Mouse (Mus musculus) spleen, adult 2 months (tissue): ENCODE results near the gene Npnt. TPM values are rescaled to one million over a fixed set of nuclear protein-coding genes. Genes with fewer than 3 reads are reported as not detected.

Experiments
- DNase-seq, 2 experiments: peaks; one replicate each; pipeline versions ENCODE4 v3.0.0 to v3.0.0-alpha.2; 2012 to 2021; ENCODE audit warnings: low spot score in 2 of 2, low read depth in 1 of 2
- H3K27ac ChIP-seq: fragments of 200-500 bp; 2 replicates; pipeline ENCODE4 v1.5.1; 2012; ENCODE audit warnings: low read length, inconsistent platforms; ENCODE audit not compliant: insufficient read depth
- H3K27me3 ChIP-seq: fragments of 200-500 bp; 2 replicates; pipeline ENCODE4 v1.6.1; 2012; ENCODE audit warnings: mild to moderate bottlenecking, moderate library complexity, low read length, inconsistent platforms; ENCODE audit not compliant: control insufficient read depth, insufficient read depth
- H3K36me3 ChIP-seq: fragments of 200-500 bp; 2 replicates; pipeline ENCODE4 v1.6.1; 2012; ENCODE audit warnings: mild to moderate bottlenecking, low read length, inconsistent platforms; ENCODE audit not compliant: control insufficient read depth, insufficient read depth
- H3K4me1 ChIP-seq: fragments of 200-500 bp; 2 replicates; pipeline ENCODE4 v1.6.1; 2011; ENCODE audit warnings: inconsistent platforms; ENCODE audit not compliant: control insufficient read depth, insufficient read depth, insufficient read length
- H3K4me3 ChIP-seq: fragments of 200-500 bp; 2 replicates; pipeline ENCODE4 v1.5.1; 2011; ENCODE audit warnings: mild to moderate bottlenecking, inconsistent platforms; ENCODE audit not compliant: insufficient read depth, insufficient read length; ENCODE audit errors: extremely low read depth
- CTCF ChIP-seq: fragments of 200-500 bp; IDR thresholded peaks from 2 replicates; pipeline ENCODE4 v1.5.1; 2011; ENCODE audit warnings: mild to moderate bottlenecking, inconsistent platforms; ENCODE audit not compliant: insufficient read depth, insufficient read length, insufficient replicate concordance; ENCODE audit errors: extremely low read depth
- POLR2A ChIP-seq: fragments of 200-500 bp; IDR thresholded peaks from 2 replicates; pipeline ENCODE4 v1.6.1; 2011; ENCODE audit warnings: low read depth, low read length, inconsistent platforms
- WGBS: fragments of 180-500 bp; shearing (Covaris S2); methylation state at CpG from one replicate; pipeline ENCODE4 v1.1.7; 2018; 5-methylcytosine and 5-hydroxymethylcytosine counted together
- polyA plus RNA-seq: library from polyadenylated mRNA; depleted of rRNA; stranded (reverse); fragments of >200 nt; gene quantifications from 2 replicates; pipeline ENCODE4 v1.2.3, GENCODE M21; 2012

Npnt gene
- polyA plus RNA-seq, 1 experiment = 42.8 TPM

DNA sequence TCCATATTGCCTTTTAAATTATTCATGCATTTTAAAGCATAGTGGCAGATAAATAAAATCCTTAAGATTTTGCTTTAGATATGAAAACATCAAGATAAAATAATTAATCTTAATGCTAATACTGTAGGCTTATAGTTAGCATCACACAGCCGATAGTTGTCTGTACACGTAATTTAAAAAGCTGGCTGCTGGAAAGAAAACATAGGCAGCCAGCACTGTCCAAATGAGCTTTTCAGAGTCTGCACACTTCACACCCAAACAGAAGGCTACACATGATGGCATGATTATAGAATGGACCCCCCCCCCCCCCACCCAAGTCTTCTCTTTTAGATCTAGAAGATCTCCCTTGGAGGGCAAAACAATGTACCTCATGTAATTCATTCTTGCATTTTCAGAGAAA, 31.9 kb upstream of the Npnt start:
- WGBS = 96% methylated on average over 2 of the region's 2 CpGs
- H3K36me3 ChIP-seq = peaks cover 5% of the 10 kb centered on the region

DNA sequence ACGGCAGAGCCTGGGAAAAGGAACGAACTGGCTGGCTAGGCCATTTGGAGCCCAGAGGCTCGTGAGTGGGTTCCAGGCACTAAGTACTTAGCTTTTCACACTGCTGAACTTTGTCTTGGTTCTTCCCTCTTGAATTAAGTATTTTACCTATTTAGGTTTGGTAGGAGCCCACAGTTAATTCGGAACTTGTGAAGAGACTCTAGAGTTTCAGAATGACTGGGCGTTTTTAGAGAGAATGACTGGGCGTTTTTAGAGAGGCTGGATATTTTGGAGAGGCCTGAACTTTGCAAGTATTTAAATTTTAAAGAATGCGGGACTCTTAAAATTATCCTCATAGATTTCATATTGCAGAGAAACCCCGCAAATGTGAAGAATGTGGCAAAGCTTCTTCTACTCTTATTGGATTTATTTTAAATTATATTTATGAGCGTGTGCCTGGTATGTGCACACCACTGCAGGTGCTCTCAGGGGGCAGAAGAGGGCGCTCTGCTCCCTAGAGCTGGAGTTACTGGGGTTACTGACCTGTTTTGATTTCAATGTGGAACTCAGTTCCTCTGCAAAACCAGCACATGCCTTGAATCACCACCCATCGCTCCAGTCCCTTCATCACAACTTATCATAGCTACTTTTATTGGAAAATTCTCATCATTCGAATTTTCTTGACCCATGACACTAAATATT, 29.8 kb upstream of the Npnt start:
- Histone ChIP-seq H3K36me3 (peaks cover 5% of the 10 kb centered on the region), H3K27ac (no peak overlapping the region), H3K4me3 (no peak overlapping the region), H3K4me1 (no peaks in the 10 kb centered on the region), H3K27me3 (no peaks in the 10 kb centered on the region)
- 95% methylated on average over 12 of the region's 12 CpGs for WGBS
- TF ChIP-seq POLR2A (no peak), CTCF (no peak)
- DNase-seq = no peak

More for the DNA sequence above, 31.9 kb upstream of the Npnt start:
- H3K4me3 ChIP-seq = no peak overlapping the region
- H3K4me1 ChIP-seq = no peaks in the 10 kb centered on the region
- no peak for DNase-seq
- no peaks in the 10 kb centered on the region for H3K27me3 ChIP-seq
- TF ChIP-seq POLR2A (no peak), CTCF (no peak)
- no peak overlapping the region for H3K27ac ChIP-seq

DNA sequence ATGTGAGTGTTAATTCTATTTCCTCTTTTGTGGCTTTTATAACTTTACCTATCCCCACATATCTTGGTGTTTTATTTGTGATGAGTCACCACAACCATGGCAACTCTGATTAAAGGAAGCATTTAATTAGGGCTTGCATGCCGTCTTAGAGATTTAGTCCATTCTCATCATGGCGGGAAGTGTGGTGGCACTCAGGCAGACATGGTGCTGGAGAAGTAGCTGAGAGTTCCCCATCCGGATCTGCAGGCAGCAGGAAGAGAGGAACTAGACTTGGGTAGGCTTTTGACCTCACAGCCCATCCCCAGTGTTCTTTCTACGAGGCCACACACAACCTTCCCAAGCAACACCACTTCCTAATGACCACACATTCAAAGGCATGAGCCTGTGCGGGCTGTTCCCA, 16.2 kb upstream of the Npnt start:
- Histone ChIP-seq H3K4me3 (no peak overlapping the region), H3K4me1 (no peaks in the 10 kb centered on the region), H3K27me3 (no peaks in the 10 kb centered on the region), H3K27ac (no peak overlapping the region), H3K36me3 (no peaks in the 10 kb centered on the region)
- no peak for TF ChIP-seq POLR2A
- no peak for TF ChIP-seq CTCF
- WGBS = 35% methylated on average over 5 of the region's 5 CpGs
- no peak for DNase-seq

DNA sequence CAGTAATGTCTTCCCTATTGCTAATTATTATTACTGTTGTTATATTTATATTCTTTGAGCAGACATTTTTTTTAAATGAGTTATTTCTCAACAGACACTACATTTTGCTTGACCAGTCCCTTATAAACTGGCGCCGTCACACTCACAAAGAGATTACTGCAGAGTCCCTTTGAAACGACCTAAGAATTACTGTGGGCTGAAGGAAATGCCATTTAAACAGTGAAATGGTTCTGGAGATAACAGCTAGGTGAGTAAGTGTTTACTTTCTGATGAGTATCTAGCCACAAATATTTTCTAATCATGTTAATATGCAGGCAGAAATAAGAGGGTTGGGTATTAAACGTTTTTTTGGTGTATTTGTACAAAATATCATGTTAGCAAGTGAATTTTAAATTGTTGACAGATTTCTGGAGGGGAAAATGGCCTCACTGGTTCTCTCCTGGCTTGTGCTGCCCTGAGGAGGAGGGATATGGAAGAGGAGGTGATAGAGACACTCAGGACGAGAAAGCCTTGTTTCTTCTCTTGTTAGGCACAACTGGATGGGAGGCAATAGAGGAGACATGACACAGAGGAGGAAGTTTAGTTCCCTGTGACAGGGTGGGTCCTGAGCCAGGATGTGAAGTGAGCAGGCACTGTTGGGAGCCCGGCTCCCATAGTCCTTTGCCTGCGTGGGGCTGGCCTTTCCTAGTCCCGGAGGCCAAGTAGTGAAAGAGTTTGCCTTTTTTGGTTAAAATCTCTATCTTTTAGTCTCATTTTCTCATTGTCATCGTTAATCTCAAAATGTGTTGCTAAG, 14.8 kb upstream of the Npnt start:
- no peak for TF ChIP-seq CTCF
- TF ChIP-seq POLR2A = no peak
- no peak overlapping the region for H3K4me3 ChIP-seq
- H3K36me3 ChIP-seq = no peaks in the 10 kb centered on the region
- no peaks in the 10 kb centered on the region for H3K27me3 ChIP-seq
- WGBS = 78% methylated on average over 9 of the region's 9 CpGs
- no peak overlapping the region for H3K27ac ChIP-seq
- no peak for DNase-seq
- H3K4me1 ChIP-seq = no peaks in the 10 kb centered on the region

DNA sequence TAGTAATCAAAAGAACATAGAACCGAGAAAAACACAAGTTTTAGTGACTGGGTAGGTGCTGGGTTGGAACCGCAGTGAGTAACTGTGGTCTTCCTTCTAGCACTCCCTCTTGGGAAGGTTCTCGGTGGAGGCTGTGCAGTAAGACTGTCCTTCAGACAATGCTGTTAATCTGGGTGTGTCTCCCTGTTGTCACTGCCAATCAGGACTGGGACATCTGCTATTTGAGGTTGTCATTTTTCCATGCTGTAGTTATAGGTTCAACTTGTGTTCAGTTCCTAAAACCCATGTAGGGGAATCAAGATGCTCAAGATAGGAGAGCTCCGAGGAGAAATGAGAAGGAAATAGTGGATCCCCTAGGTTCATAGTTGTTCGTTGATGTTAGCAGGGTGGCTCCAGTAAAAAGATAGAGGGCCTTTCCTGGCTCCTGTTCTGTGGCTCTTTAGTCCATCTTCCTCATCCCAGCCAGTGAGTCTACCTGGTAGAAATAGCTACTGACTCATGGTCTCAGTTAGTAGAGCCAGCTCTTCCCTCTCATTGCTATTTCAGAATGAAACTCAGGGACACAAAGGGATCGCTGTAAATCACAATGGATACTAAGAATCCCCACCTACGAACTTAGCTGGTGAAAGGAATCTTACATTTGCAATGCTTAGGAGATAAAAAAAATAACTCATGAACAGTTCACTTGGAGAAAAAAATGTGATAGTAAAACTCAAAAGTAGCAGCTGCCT, 12.7 kb upstream of the Npnt start:
- WGBS = 87% methylated on average over 7 of the region's 7 CpGs

DNA sequence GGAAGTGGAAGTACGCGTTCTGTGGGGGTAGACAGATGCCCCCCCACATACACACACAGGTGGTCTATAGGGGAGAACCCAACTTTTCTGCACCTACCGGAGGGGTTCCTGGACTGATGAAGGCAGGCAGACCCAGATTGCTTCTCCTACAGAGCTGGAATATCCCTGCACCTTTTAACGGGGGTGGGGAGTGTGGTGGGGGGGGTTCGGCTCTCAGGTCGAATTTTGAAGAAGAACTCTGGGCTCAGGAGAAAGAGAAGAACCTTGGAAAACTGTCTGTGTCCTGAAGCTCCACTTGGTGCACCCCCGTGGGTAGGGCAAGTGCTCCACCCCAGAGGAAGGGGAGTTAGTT, 414 bp upstream of the Npnt start:
- Histone ChIP-seq H3K27ac (peak overlapping the region; percentile 46; the same call in 1 of the 2 replicates), H3K27me3 (peaks cover 7% of the 10 kb centered on the region), H3K36me3 (no peaks in the 10 kb centered on the region), H3K4me1 (peaks cover 4% of the 10 kb centered on the region), H3K4me3 (no peak overlapping the region)
- TF ChIP-seq CTCF (no peak), POLR2A (no peak)
- DNase-seq = no peak
- 18% methylated on average over 7 of the region's 7 CpGs for WGBS

More for the DNA sequence above, 12.7 kb upstream of the Npnt start:
- Histone ChIP-seq H3K36me3 (no peaks in the 10 kb centered on the region), H3K4me3 (no peak overlapping the region), H3K4me1 (no peaks in the 10 kb centered on the region), H3K27me3 (no peaks in the 10 kb centered on the region), H3K27ac (no peak overlapping the region)
- TF ChIP-seq POLR2A (no peak), CTCF (no peak)
- DNase-seq = no peak
